Mouse (Mus musculus): Measurements from ENCODE around the gene Hamp. TPM values are rescaled to one million over a fixed set of nuclear protein-coding genes. Genes with fewer than 3 reads are reported as not detected.
A peak's percentile ranks its signal among the peaks of the same experiment; 100 is the strongest.

Gene Hamp
- total and polyA plus RNA-seq, 2 experiments from 2014 or later = not detected

GRCm38 (mm10) chr7:30964366-30964765 lies 20.5 kb upstream of the Hamp start:
- Histone ChIP-seq H3K27ac (no peak overlapping the region), H3K9me3 (ENCODE audit: low read length) (no peaks in the 10 kb centered on the region), H3K4me1 (ENCODE audit: insufficient read depth, low read length) (no peaks in the 10 kb centered on the region), H3K4me3 (ENCODE audit: low read length) (no peak overlapping the region), H3K4me2 (ENCODE audit: low read depth, low read length) (no peak overlapping the region), H3K36me3 (ENCODE audit: insufficient read depth, low read length) (no peaks in the 10 kb centered on the region), H3K27me3 (ENCODE audit: insufficient read depth, low read length) (no peaks in the 10 kb centered on the region), H3K9ac (replicated peaks; ENCODE audit: low read length) (no peak overlapping the region)
- DNase-seq (ENCODE audit: low spot score) (no peak), ATAC-seq (no peak)
- no peak for TF ChIP-seq CTCF (IDR thresholded peaks at IDR 0.05; ENCODE audit: low read depth)
- 88% methylated on average over 7 of the region's 7 CpGs for WGBS

- H3K9ac ChIP-seq (replicated peaks; ENCODE audit: low read length) = no peak overlapping the region
- no peaks in the 10 kb centered on the region for H3K27me3 ChIP-seq (ENCODE audit: insufficient read depth, low read length)
- TF ChIP-seq CTCF (IDR thresholded peaks at IDR 0.05; ENCODE audit: low read depth) = no peak
- DNase-seq (ENCODE audit: low spot score) (no peak), ATAC-seq (no peak)
- peaks cover 8% of the 10 kb centered on the region; the same call in 1 of the 2 replicates for H3K4me1 ChIP-seq (ENCODE audit: insufficient read depth, low read length)
- 97% methylated on average over 5 of the region's 5 CpGs for WGBS
- no peaks in the 10 kb centered on the region for H3K36me3 ChIP-seq (ENCODE audit: insufficient read depth, low read length)
- H3K27ac ChIP-seq = no peak overlapping the region
- no peak overlapping the region for H3K4me2 ChIP-seq (ENCODE audit: low read depth, low read length)
- no peaks in the 10 kb centered on the region for H3K9me3 ChIP-seq (ENCODE audit: low read length)
- no peak overlapping the region for H3K4me3 ChIP-seq (ENCODE audit: low read length)
Observed at GRCm38 (mm10) chr7:30962862-30963261, 19.0 kb upstream of the Hamp start.

GRCm38 (mm10) chr7:30959786-30960349 lies 16.0 kb upstream of the Hamp start:
- Histone ChIP-seq H3K9ac (replicated peaks; ENCODE audit: low read length) (no peak overlapping the region), H3K9me3 (ENCODE audit: low read length) (no peaks in the 10 kb centered on the region), H3K4me1 (ENCODE audit: insufficient read depth, low read length) (peaks cover 14% of the 10 kb centered on the region), H3K4me2 (ENCODE audit: low read depth, low read length) (no peak overlapping the region), H3K27ac (no peak overlapping the region), H3K4me3 (ENCODE audit: low read length) (no peak overlapping the region), H3K27me3 (ENCODE audit: insufficient read depth, low read length) (no peaks in the 10 kb centered on the region), H3K36me3 (ENCODE audit: insufficient read depth, low read length) (no peaks in the 10 kb centered on the region)
- ATAC-seq (no peak), DNase-seq (ENCODE audit: low spot score) (no peak)
- WGBS = 90% methylated on average over 6 of the region's 6 CpGs
- no peak for TF ChIP-seq CTCF (IDR thresholded peaks at IDR 0.05; ENCODE audit: low read depth)

- H3K36me3 ChIP-seq (ENCODE audit: insufficient read depth, low read length) = peaks cover 8% of the 10 kb centered on the region
- DNase-seq (ENCODE audit: low spot score) = no peak
- H3K4me3 ChIP-seq (ENCODE audit: low read length) = no peak overlapping the region
- peaks cover 15% of the 10 kb centered on the region for H3K4me1 ChIP-seq (ENCODE audit: insufficient read depth, low read length)
- H3K27me3 ChIP-seq (ENCODE audit: insufficient read depth, low read length) = no peaks in the 10 kb centered on the region
- TF ChIP-seq CTCF (IDR thresholded peaks at IDR 0.05; ENCODE audit: low read depth) = no peak
- no peaks in the 10 kb centered on the region for H3K9me3 ChIP-seq (ENCODE audit: low read length)
- no peak for ATAC-seq
- no peak overlapping the region for H3K4me2 ChIP-seq (ENCODE audit: low read depth, low read length)
- no peak overlapping the region for H3K9ac ChIP-seq (replicated peaks; ENCODE audit: low read length)
- WGBS = over 99% methylated on average over 9 of the region's 9 CpGs
- no peak overlapping the region for H3K27ac ChIP-seq
Observed at GRCm38 (mm10) chr7:30958866-30959487, 15.1 kb upstream of the Hamp start.

- no peaks in the 10 kb centered on the region for H3K27me3 ChIP-seq (ENCODE audit: insufficient read depth, low read length)
- DNase-seq (ENCODE audit: low spot score) (no peak), ATAC-seq (no peak)
- peak overlapping the region; percentile 98; the same call in 1 of the 2 replicates for H3K27ac ChIP-seq
- WGBS = 72% methylated on average over 28 of the region's 28 CpGs
- peak overlapping the region; percentile 98 for H3K9ac ChIP-seq (replicated peaks; ENCODE audit: low read length)
- H3K4me1 ChIP-seq (ENCODE audit: insufficient read depth, low read length) = peaks cover 15% of the 10 kb centered on the region
- no peaks in the 10 kb centered on the region for H3K9me3 ChIP-seq (ENCODE audit: low read length)
- peak overlapping the region; percentile 86 for H3K4me2 ChIP-seq (ENCODE audit: low read depth, low read length)
- peaks cover 14% of the 10 kb centered on the region for H3K36me3 ChIP-seq (ENCODE audit: insufficient read depth, low read length)
- TF ChIP-seq CTCF (IDR thresholded peaks at IDR 0.05; ENCODE audit: low read depth) = no peak
- H3K4me3 ChIP-seq (ENCODE audit: low read length) = peak overlapping the region; percentile 74
Observed at GRCm38 (mm10) chr7:30958109-30958865, 14.5 kb upstream of the Hamp start.

- under 1% methylated on average over 43 of the region's 43 CpGs for WGBS
Observed at GRCm38 (mm10) chr7:30957367-30957783, 13.5 kb upstream of the Hamp start.

More at GRCm38 (mm10) chr7:30957367-30957783, 13.5 kb upstream of the Hamp start:
- Histone ChIP-seq H3K4me1 (ENCODE audit: insufficient read depth, low read length) (peaks cover 15% of the 10 kb centered on the region), H3K9ac (replicated peaks; ENCODE audit: low read length) (peak overlapping the region; percentile 98), H3K27ac (peak overlapping the region; percentile 98), H3K4me3 (ENCODE audit: low read length) (peak overlapping the region; percentile 74), H3K9me3 (ENCODE audit: low read length) (no peaks in the 10 kb centered on the region), H3K36me3 (ENCODE audit: insufficient read depth, low read length) (peaks cover 24% of the 10 kb centered on the region), H3K4me2 (ENCODE audit: low read depth, low read length) (peak overlapping the region; percentile 86), H3K27me3 (ENCODE audit: insufficient read depth, low read length) (no peaks in the 10 kb centered on the region)
- DNase-seq (ENCODE audit: low spot score) (peak; percentile 95), ATAC-seq (peak; percentile 67)
- no peak for TF ChIP-seq CTCF (IDR thresholded peaks at IDR 0.05; ENCODE audit: low read depth)
